Mouse (Mus musculus) cerebellum, adult 2 months (tissue): ENCODE measurements around the gene Dock3.

Experiments
- CTCF ChIP-seq: fragments of 200-500 bp; IDR thresholded peaks from 2 replicates; pipeline ENCODE4 v1.5.1; 2011; ENCODE audit warnings: low read depth, mild to moderate bottlenecking, control low read depth, low read length, moderate library complexity, borderline replicate concordance; ENCODE audit not compliant: insufficient read depth
- POLR2A ChIP-seq: fragments of 200-500 bp; IDR thresholded peaks from 2 replicates; pipeline ENCODE4 v1.6.1; 2011; ENCODE audit warnings: low read length, control low read depth, borderline replicate concordance; ENCODE audit not compliant: insufficient read depth

GRCm38 (mm10) chr9:107232140-107232539 lies 431 bp upstream of the Dock3 start:
- TF ChIP-seq CTCF (no peak), POLR2A (no peak)
